Mouse (Mus musculus): ENCODE measurements around the gene Insc. TPM values are rescaled to one million over a fixed set of nuclear protein-coding genes. Genes with fewer than 3 reads are reported as not detected.

Insc gene
- total and polyA plus RNA-seq, 3 experiments: not detected

GRCm38 (mm10) chr7:114847179-114847578 lies 103.7 kb downstream of the Insc start:
- Histone ChIP-seq H3K27me3 (replicated peaks) (no peaks in the 10 kb centered on the region), H3K27ac (ENCODE audit: insufficient read depth, low read depth) (no peak overlapping the region), H3K36me3 (replicated peaks in 1 of 2; ENCODE audit: control insufficient read depth in 1 of 2, insufficient read depth in 1 of 2, low read length in 1 of 2) (no peaks in the 10 kb centered on the region), H3K9ac (ENCODE audit: insufficient read depth, low read depth) (no peak overlapping the region), H3K9me3 (replicated peaks; ENCODE audit: low read length) (no peaks in the 10 kb centered on the region), H3K79me2 (replicated peaks; ENCODE audit: control insufficient read depth, extremely low read depth, insufficient read depth, poor library complexity, severe bottlenecking) (no peaks in the 10 kb centered on the region), H3K4me2 (ENCODE audit: insufficient read depth, low read depth, poor library complexity, severe bottlenecking) (no peak overlapping the region), H3K4me1 (ENCODE audit: control insufficient read depth in 1 of 2, insufficient read depth in 2 of 2) (peaks cover 3 to 9% of the 10 kb centered on the region in 2 experiments; a peak in 3 of 4 replicates), H3K4me3 (replicated peaks in 1 of 3; ENCODE audit: low read depth in 2 of 3, low read length in 2 of 3, poor library complexity in 1 of 3) (no peak overlapping the region)
- DNase-seq (ENCODE audit: extremely low read depth): no peak
- in situ Hi-C loops (cut with MboI; ENCODE audit: low pct_ligation_motif_present, low pct_unique_long_range_greater_than_20kb, low sequenced_read_pairs): no loop called here
- TF ChIP-seq UBTF (IDR thresholded peaks at IDR 0.05; ENCODE audit: low read depth, low read length) (no peak), ETS1 (conservative IDR thresholded peaks at IDR 0.05; ENCODE audit: low read depth, low read length) (no peak), CHD1 (IDR thresholded peaks at IDR 0.05; ENCODE audit: low read depth, low read length) (no peak), POLR2AphosphoS2 (IDR thresholded peaks at IDR 0.05; ENCODE audit: low read depth, low read length) (no peak), MXI1 (IDR thresholded peaks at IDR 0.05; ENCODE audit: low read depth, low read length) (no peak), MAX (IDR thresholded peaks at IDR 0.05; ENCODE audit: low read length) (no peak), CHD2 (IDR thresholded peaks at IDR 0.05; ENCODE audit: low read length) (no peak), IRF4 (IDR thresholded peaks at IDR 0.05; ENCODE audit: low read depth, low read length) (no peak), SIN3A (IDR thresholded peaks at IDR 0.05; ENCODE audit: low read length) (no peak), PAX5 (IDR thresholded peaks at IDR 0.05; ENCODE audit: low read length) (no peak), MAZ (IDR thresholded peaks at IDR 0.05; ENCODE audit: low read depth, low read length) (no peak)
- dilution Hi-C loops (cut with MboI; ENCODE audit: extremely low pct_ligation_motif_present, extremely low pct_unique_long_range_greater_than_20kb, low sequenced_read_pairs): no loop called here

GRCm38 (mm10) chr7:114852387-114852786 lies 108.9 kb downstream of the Insc start:
- Histone ChIP-seq H3K27ac (ENCODE audit: insufficient read depth, low read depth) (no peak overlapping the region), H3K4me3 (replicated peaks in 1 of 3; ENCODE audit: low read depth in 2 of 3, low read length in 2 of 3, poor library complexity in 1 of 3) (no peak overlapping the region), H3K79me2 (replicated peaks; ENCODE audit: control insufficient read depth, extremely low read depth, insufficient read depth, poor library complexity, severe bottlenecking) (no peaks in the 10 kb centered on the region), H3K27me3 (replicated peaks) (no peaks in the 10 kb centered on the region), H3K4me1 (ENCODE audit: control insufficient read depth in 1 of 2, insufficient read depth in 2 of 2) (peaks cover 3 to 17% of the 10 kb centered on the region in 2 experiments; a peak in 3 of 4 replicates), H3K36me3 (replicated peaks in 1 of 2; ENCODE audit: control insufficient read depth in 1 of 2, insufficient read depth in 1 of 2, low read length in 1 of 2) (no peaks in the 10 kb centered on the region), H3K9me3 (replicated peaks; ENCODE audit: low read length) (no peaks in the 10 kb centered on the region), H3K4me2 (ENCODE audit: insufficient read depth, low read depth, poor library complexity, severe bottlenecking) (no peak overlapping the region), H3K9ac (ENCODE audit: insufficient read depth, low read depth) (no peak overlapping the region)
- dilution Hi-C loops (cut with MboI; ENCODE audit: extremely low pct_ligation_motif_present, extremely low pct_unique_long_range_greater_than_20kb, low sequenced_read_pairs) (no loop called here), in situ Hi-C loops (cut with MboI; ENCODE audit: low pct_ligation_motif_present, low pct_unique_long_range_greater_than_20kb, low sequenced_read_pairs) (no loop called here)
- DNase-seq (ENCODE audit: extremely low read depth): no peak
- TF ChIP-seq IRF4 (IDR thresholded peaks at IDR 0.05; ENCODE audit: low read depth, low read length): no peak
- TF ChIP-seq CTCF (conservative IDR thresholded peaks at IDR 0.05 in 1 of 2, IDR thresholded peaks at IDR 0.05 in 1 of 2; ENCODE audit: low read depth in 2 of 2, low read length in 2 of 2): no peak
- TF ChIP-seq JUND (conservative IDR thresholded peaks at IDR 0.05; ENCODE audit: low read depth, low read length): no peak
- no peak for TF ChIP-seq UBTF (IDR thresholded peaks at IDR 0.05; ENCODE audit: low read depth, low read length)
- TF ChIP-seq POLR2AphosphoS2 (IDR thresholded peaks at IDR 0.05; ENCODE audit: low read depth, low read length): no peak
- TF ChIP-seq MEF2A (IDR thresholded peaks at IDR 0.05; ENCODE audit: borderline replicate concordance, low read depth, low read length): no peak

- no peak for DNase-seq (ENCODE audit: extremely low read depth)
- in situ Hi-C loops (cut with MboI; ENCODE audit: low pct_ligation_motif_present, low pct_unique_long_range_greater_than_20kb, low sequenced_read_pairs): no loop called here
Measured at GRCm38 (mm10) chr7:114854169-114854568, 110.7 kb downstream of the Insc start.

More at GRCm38 (mm10) chr7:114854169-114854568, 110.7 kb downstream of the Insc start:
- TF ChIP-seq KAT2A (IDR thresholded peaks at IDR 0.05; ENCODE audit: insufficient replicate concordance, low read length) (no peak), ZKSCAN1 (IDR thresholded peaks at IDR 0.05; ENCODE audit: borderline replicate concordance, low read depth, low read length) (no peak), MXI1 (IDR thresholded peaks at IDR 0.05; ENCODE audit: low read depth, low read length) (no peak), ELF1 (IDR thresholded peaks at IDR 0.05; ENCODE audit: low read depth, low read length) (no peak), MAFK (IDR thresholded peaks at IDR 0.05; ENCODE audit: insufficient replicate concordance, low read length) (no peak), PAX5 (IDR thresholded peaks at IDR 0.05; ENCODE audit: low read length) (no peak), SMC3 (IDR thresholded peaks at IDR 0.05; ENCODE audit: low read depth, low read length) (no peak), IRF4 (IDR thresholded peaks at IDR 0.05; ENCODE audit: low read depth, low read length) (no peak), HCFC1 (IDR thresholded peaks at IDR 0.05; ENCODE audit: low read depth, low read length) (no peak), CTCF (conservative IDR thresholded peaks at IDR 0.05 in 1 of 2, IDR thresholded peaks at IDR 0.05 in 1 of 2; ENCODE audit: low read depth in 2 of 2, low read length in 2 of 2) (no peak), E2F4 (IDR thresholded peaks at IDR 0.05; ENCODE audit: insufficient replicate concordance, low read depth, low read length) (no peak)
- no peak overlapping the region for H3K4me3 ChIP-seq (replicated peaks in 1 of 3; ENCODE audit: low read depth in 2 of 3, low read length in 2 of 3, poor library complexity in 1 of 3)
- H3K9ac ChIP-seq (ENCODE audit: insufficient read depth, low read depth): no peak overlapping the region
- H3K27ac ChIP-seq (ENCODE audit: insufficient read depth, low read depth): no peak overlapping the region
- H3K27me3 ChIP-seq (replicated peaks): no peaks in the 10 kb centered on the region
- H3K9me3 ChIP-seq (replicated peaks; ENCODE audit: low read length): no peaks in the 10 kb centered on the region
- H3K4me1 ChIP-seq (ENCODE audit: control insufficient read depth in 1 of 2, insufficient read depth in 2 of 2): peaks cover 3 to 17% of the 10 kb centered on the region in 2 experiments; a peak in 3 of 4 replicates
- dilution Hi-C loops (cut with MboI; ENCODE audit: extremely low pct_ligation_motif_present, extremely low pct_unique_long_range_greater_than_20kb, low sequenced_read_pairs): no loop called here
- no peaks in the 10 kb centered on the region for H3K36me3 ChIP-seq (replicated peaks in 1 of 2; ENCODE audit: control insufficient read depth in 1 of 2, insufficient read depth in 1 of 2, low read length in 1 of 2)
- H3K4me2 ChIP-seq (ENCODE audit: insufficient read depth, low read depth, poor library complexity, severe bottlenecking): no peak overlapping the region
- no peaks in the 10 kb centered on the region for H3K79me2 ChIP-seq (replicated peaks; ENCODE audit: control insufficient read depth, extremely low read depth, insufficient read depth, poor library complexity, severe bottlenecking)

Measured in CH12.LX (cell line).